Mouse (Mus musculus): ENCODE measurements around the gene Gpr132. TPM values are rescaled to one million over a fixed set of nuclear protein-coding genes. Genes with fewer than 3 reads are reported as not detected.

Gene Gpr132
- polyA plus RNA-seq, 1 experiment from 2014 or later: not detected

GRCm38 (mm10) chr12:112832411-112832810 lies 35.6 kb downstream of the Gpr132 start:
- no peak for DNase-seq (ENCODE audit: low read depth, low spot score)
- ChIA-PET POLR2A (no interaction called here), CTCF (interaction anchor here (1.4 kb wide), 1 partner anchor 10 kb away, joined by 4 read pairs; no protein-coding TSS in a partner anchor)
- no peak for TF ChIP-seq CTCF (IDR thresholded peaks at IDR 0.05)
- no peaks in the 10 kb centered on the region for H3K27me3 ChIP-seq
- no peak for ATAC-seq
- in situ Hi-C loops (cut with MboI; ENCODE audit: low pct_unique_long_range_greater_than_20kb): no loop called here

GRCm38 (mm10) chr12:112830570-112830969 lies 37.5 kb downstream of the Gpr132 start:
- in situ Hi-C loops (cut with MboI; ENCODE audit: low pct_unique_long_range_greater_than_20kb): no loop called here
- POLR2A ChIA-PET: interaction anchor here (1.1 kb wide), 1 partner anchor 22 kb away, joined by 5 read pairs; the partner anchor contains the start of gene Clba1
- CTCF ChIA-PET: interaction anchor here (0.9 to 1.4 kb wide), 2 partner anchors 11 to 13 kb away, joined by 3 read pairs; no protein-coding TSS in a partner anchor
- ATAC-seq (no peak), DNase-seq (ENCODE audit: low read depth, low spot score) (no peak)
- no peaks in the 10 kb centered on the region for H3K27me3 ChIP-seq
- no peak for TF ChIP-seq CTCF (IDR thresholded peaks at IDR 0.05)

GRCm38 (mm10) chr12:112830141-112830540 lies 37.9 kb downstream of the Gpr132 start:
- in situ Hi-C loops (cut with MboI; ENCODE audit: low pct_unique_long_range_greater_than_20kb): no loop called here
- H3K27me3 ChIP-seq: no peaks in the 10 kb centered on the region
- ATAC-seq: no peak
- CTCF ChIA-PET: interaction anchor here (0.9 kb wide), 1 partner anchor 11 kb away, joined by 3 read pairs; no protein-coding TSS in a partner anchor
- POLR2A ChIA-PET: interaction anchor here (1.1 kb wide), 1 partner anchor 21 kb away, joined by 5 read pairs; the partner anchor contains the start of gene Clba1
- TF ChIP-seq CTCF (IDR thresholded peaks at IDR 0.05): no peak
- DNase-seq (ENCODE audit: low read depth, low spot score): no peak

GRCm38 (mm10) chr12:112829244-112829864 lies 38.7 kb downstream of the Gpr132 start, which contains the start of gene Cdca4:
TSS of gene Cdca4 (minus strand) at chr12:112829423.
- ChIA-PET POLR2A (interaction anchor here (1.2 kb wide), 2 partner anchors 11 to 12 kb away, joined by 3 to 4 read pairs; no protein-coding TSS in a partner anchor), CTCF (interaction anchor here (1.2 to 1.5 kb wide), 2 partner anchors 14 to 31 kb away, joined by 3 to 4 read pairs; no protein-coding TSS in a partner anchor)
- in situ Hi-C loops (cut with MboI; ENCODE audit: low pct_unique_long_range_greater_than_20kb): no loop called here
- peak; percentile 65 for DNase-seq (ENCODE audit: low read depth, low spot score)
- peak; percentile 95 for ATAC-seq
- no peak for TF ChIP-seq CTCF (IDR thresholded peaks at IDR 0.05)
- H3K27me3 ChIP-seq: no peaks in the 10 kb centered on the region

GRCm38 (mm10) chr12:112828501-112829243 lies 39.4 kb downstream of the Gpr132 start:
- in situ Hi-C loops (cut with MboI; ENCODE audit: low pct_unique_long_range_greater_than_20kb): no loop called here
- H3K27me3 ChIP-seq: no peaks in the 10 kb centered on the region
- DNase-seq (ENCODE audit: low read depth, low spot score) (no peak), ATAC-seq (peak; percentile 65)
- CTCF ChIA-PET: interaction anchor here (1.2 to 1.5 kb wide), 2 partner anchors 15 to 30 kb away, joined by 3 to 4 read pairs; no protein-coding TSS in a partner anchor
- no peak for TF ChIP-seq CTCF (IDR thresholded peaks at IDR 0.05)
- POLR2A ChIA-PET: interaction anchor here (0.7 to 1.2 kb wide), 3 partner anchors 10 to 182 kb away, joined by 3 to 4 read pairs (median 3); no protein-coding TSS in a partner anchor

- ChIA-PET POLR2A (no interaction called here), CTCF (interaction anchor here (1.2 kb wide), 1 partner anchor 9 kb away, joined by 3 read pairs; no protein-coding TSS in a partner anchor)
- in situ Hi-C loops (cut with MboI; ENCODE audit: low pct_unique_long_range_greater_than_20kb): no loop called here
- ATAC-seq (no peak), DNase-seq (ENCODE audit: low read depth, low spot score) (no peak)
- TF ChIP-seq CTCF (IDR thresholded peaks at IDR 0.05): no peak
- H3K27me3 ChIP-seq: no peaks in the 10 kb centered on the region
These were observed 42.1 kb downstream of the Gpr132 start for GRCm38 (mm10) chr12:112825901-112826300.

GRCm38 (mm10) chr12:112823221-112823620 lies 44.8 kb downstream of the Gpr132 start:
- no peaks in the 10 kb centered on the region for H3K27me3 ChIP-seq
- in situ Hi-C loops (cut with MboI; ENCODE audit: low pct_unique_long_range_greater_than_20kb): no loop called here
- CTCF ChIA-PET: interaction anchor here (1.2 to 1.9 kb wide), 2 partner anchors 21 to 117 kb away, joined by 4 read pairs; no protein-coding TSS in a partner anchor
- POLR2A ChIA-PET: no interaction called here
- DNase-seq (ENCODE audit: low read depth, low spot score) (no peak), ATAC-seq (no peak)
- no peak for TF ChIP-seq CTCF (IDR thresholded peaks at IDR 0.05)

- ATAC-seq: no peak
These were observed 45.4 kb downstream of the Gpr132 start for GRCm38 (mm10) chr12:112822676-112823075.

GRCm38 (mm10) chr12:112821974-112822373 lies 46.1 kb downstream of the Gpr132 start:
- no peak for TF ChIP-seq CTCF (IDR thresholded peaks at IDR 0.05)
- no peaks in the 10 kb centered on the region for H3K27me3 ChIP-seq
- ChIA-PET CTCF (interaction anchor here (1.9 to 2.0 kb wide), 2 partner anchors 22 to 115 kb away, joined by 4 to 6 read pairs; no protein-coding TSS in a partner anchor), POLR2A (no interaction called here)
- no peak for ATAC-seq
- in situ Hi-C loops (cut with MboI; ENCODE audit: low pct_unique_long_range_greater_than_20kb): no loop called here
- no peak for DNase-seq (ENCODE audit: low read depth, low spot score)

More at GRCm38 (mm10) chr12:112822676-112823075, 45.4 kb downstream of the Gpr132 start:
- TF ChIP-seq CTCF (IDR thresholded peaks at IDR 0.05): no peak
- DNase-seq (ENCODE audit: low read depth, low spot score): no peak
- ChIA-PET CTCF (interaction anchor here (1.2 to 1.9 kb wide), 2 partner anchors 21 to 116 kb away, joined by 4 read pairs; no protein-coding TSS in a partner anchor), POLR2A (no interaction called here)
- H3K27me3 ChIP-seq: no peaks in the 10 kb centered on the region
- in situ Hi-C loops (cut with MboI; ENCODE audit: low pct_unique_long_range_greater_than_20kb): no loop called here

- DNase-seq (ENCODE audit: low read depth, low spot score) (no peak), ATAC-seq (no peak)
- H3K27me3 ChIP-seq: no peaks in the 10 kb centered on the region
- CTCF ChIA-PET: interaction anchor here (1.5 to 2.0 kb wide), 2 partner anchors 22 to 24 kb away, joined by 4 to 6 read pairs; no protein-coding TSS in a partner anchor
- POLR2A ChIA-PET: interaction anchor here (1.9 kb wide), 1 partner anchor 12 kb away, joined by 8 read pairs; the partner anchor contains the start of gene Clba1
- no peak for TF ChIP-seq CTCF (IDR thresholded peaks at IDR 0.05)
- in situ Hi-C loops (cut with MboI; ENCODE audit: low pct_unique_long_range_greater_than_20kb): no loop called here
These were observed 46.8 kb downstream of the Gpr132 start for GRCm38 (mm10) chr12:112821216-112821615.

Data from Patski (cell line).